Mouse (Mus musculus) forebrain, embryonic 10.5 days (tissue): ENCODE results near the gene Gm4450. TPM values are rescaled to one million over a fixed set of nuclear protein-coding genes. Genes with fewer than 3 reads are reported as not detected.
A peak's percentile ranks its signal among the peaks of the same experiment; 100 is the strongest.

Source experiments
- DNase-seq: peaks from one replicate; pipeline ENCODE4 v3.0.0-alpha.2; 2017; ENCODE audit warnings: low spot score; ENCODE audit errors: extremely low spot score
- H3K27ac ChIP-seq: fragments of 300-500 bp; sonication (generic); 2 replicates; pipeline ENCODE4 v1.5.1; 2016; ENCODE audit warnings: mild to moderate bottlenecking
- H3K27me3 ChIP-seq: fragments of 300-500 bp; sonication (generic); 2 replicates; pipeline ENCODE4 v1.6.1; 2016; ENCODE audit warnings: mild to moderate bottlenecking; ENCODE audit not compliant: poor library complexity, severe bottlenecking
- H3K36me3 ChIP-seq: fragments of 300-500 bp; sonication (generic); replicated peaks from 2 replicates; pipeline ENCODE4 v1.6.1; 2016; ENCODE audit warnings: mild to moderate bottlenecking, moderate library complexity
- H3K4me1 ChIP-seq: fragments of 300-500 bp; sonication (generic); 2 replicates; pipeline ENCODE4 v1.6.1; 2016
- H3K4me3 ChIP-seq: fragments of 300-500 bp; sonication (generic); 2 replicates; pipeline ENCODE4 v1.5.1; 2016; ENCODE audit warnings: mild to moderate bottlenecking, moderate library complexity
- H3K9me3 ChIP-seq: fragments of 300-500 bp; sonication (generic); 2 replicates; pipeline ENCODE4 v1.6.1; 2016; ENCODE audit warnings: mild to moderate bottlenecking, moderate library complexity
- WGBS: fragments of 180-500 bp; shearing (Covaris S2); methylation state at CpG from one replicate; pipeline ENCODE4 v1.1.7; 2016; 5-methylcytosine and 5-hydroxymethylcytosine counted together
- polyA plus RNA-seq: library from polyadenylated mRNA; unstranded; fragments of >200 nt; fragmentation: Nextera tagmentation; extraction: Ambion mirVana; gene quantifications from 2 replicates; pipeline ENCODE4 v1.2.1, GENCODE M21; 2016

The Gm4450 gene
- polyA plus RNA-seq, 1 experiment from 2014 or later = not detected

- no peak for DNase-seq
- Histone ChIP-seq H3K4me3 (no peak overlapping the region), H3K27me3 (peaks cover 14% of the 10 kb centered on the region), H3K4me1 (peaks cover 10% of the 10 kb centered on the region), H3K9me3 (0 out of 2 replicates have a peak, but pooled peaks cover 3% of the 10 kb centered on the region), H3K27ac (no peak overlapping the region), H3K36me3 (no peaks in the 10 kb centered on the region)
- 40% methylated on average over 1 of the region's 1 CpGs for WGBS
Observed at GRCm38 (mm10) chr3:98434088-98434816, 22.7 kb downstream of the Gm4450 start.

GRCm38 (mm10) chr3:98428928-98429525 is 27.9 kb downstream of the Gm4450 start:
- Histone ChIP-seq H3K27ac (no peak overlapping the region), H3K4me1 (peaks cover 33% of the 10 kb centered on the region), H3K36me3 (peaks cover 7% of the 10 kb centered on the region), H3K27me3 (peaks cover 54% of the 10 kb centered on the region), H3K9me3 (no peaks in the 10 kb centered on the region), H3K4me3 (peak overlapping the region; percentile 68)
- WGBS = 19% methylated on average over 8 of the region's 8 CpGs
- DNase-seq = no peak

- 4% methylated on average over 17 of the region's 17 CpGs for WGBS
- H3K36me3 ChIP-seq = peaks cover 7% of the 10 kb centered on the region
- H3K27ac ChIP-seq = peak overlapping the region; percentile 75; the same call in 1 of the 2 replicates
- peaks cover 33% of the 10 kb centered on the region for H3K4me1 ChIP-seq
- peak overlapping the region; percentile 68 for H3K4me3 ChIP-seq
- peaks cover 54% of the 10 kb centered on the region for H3K27me3 ChIP-seq
- no peak for DNase-seq
- no peaks in the 10 kb centered on the region for H3K9me3 ChIP-seq
Observed at GRCm38 (mm10) chr3:98428449-98428775, 28.5 kb downstream of the Gm4450 start.

GRCm38 (mm10) chr3:98427600-98428448 is 29.1 kb downstream of the Gm4450 start:
- peak; percentile 83 for DNase-seq
- H3K9me3 ChIP-seq = no peaks in the 10 kb centered on the region
- H3K4me1 ChIP-seq = peaks cover 33% of the 10 kb centered on the region
- H3K27me3 ChIP-seq = peaks cover 54% of the 10 kb centered on the region
- H3K27ac ChIP-seq = peak overlapping the region; percentile 75
- peaks cover 7% of the 10 kb centered on the region for H3K36me3 ChIP-seq
- H3K4me3 ChIP-seq = peak overlapping the region; percentile 68
- WGBS = under 1% methylated on average over 110 of the region's 110 CpGs

- Histone ChIP-seq H3K27ac (no peak overlapping the region), H3K36me3 (peaks cover 7% of the 10 kb centered on the region), H3K4me1 (peaks cover 33% of the 10 kb centered on the region), H3K27me3 (peaks cover 54% of the 10 kb centered on the region), H3K4me3 (peak overlapping the region; percentile 68), H3K9me3 (no peaks in the 10 kb centered on the region)
- under 1% methylated on average over 23 of the region's 23 CpGs for WGBS
- no peak for DNase-seq
Observed at GRCm38 (mm10) chr3:98427260-98427599, 29.7 kb downstream of the Gm4450 start.

- H3K27me3 ChIP-seq = peaks cover 54% of the 10 kb centered on the region
- no peak overlapping the region for H3K27ac ChIP-seq
- DNase-seq = no peak
- peaks cover 33% of the 10 kb centered on the region for H3K4me1 ChIP-seq
- peaks cover 7% of the 10 kb centered on the region for H3K36me3 ChIP-seq
- H3K9me3 ChIP-seq = no peaks in the 10 kb centered on the region
- 40% methylated on average over 5 of the region's 5 CpGs for WGBS
- peak overlapping the region; percentile 68 for H3K4me3 ChIP-seq
Observed at GRCm38 (mm10) chr3:98426749-98427148, 30.2 kb downstream of the Gm4450 start.

- no peaks in the 10 kb centered on the region for H3K9me3 ChIP-seq
- peaks cover 7% of the 10 kb centered on the region for H3K36me3 ChIP-seq
- peaks cover 17% of the 10 kb centered on the region for H3K4me1 ChIP-seq
- 95% methylated on average over 4 of the region's 4 CpGs for WGBS
- no peak for DNase-seq
- H3K4me3 ChIP-seq = no peak overlapping the region
- H3K27ac ChIP-seq = no peak overlapping the region
- H3K27me3 ChIP-seq = peaks cover 26% of the 10 kb centered on the region
Observed at GRCm38 (mm10) chr3:98422926-98423325, 34.0 kb downstream of the Gm4450 start.

- no peak overlapping the region for H3K27ac ChIP-seq
- no peaks in the 10 kb centered on the region for H3K27me3 ChIP-seq
- 61% methylated on average over 4 of the region's 4 CpGs for WGBS
- no peak for DNase-seq
- no peaks in the 10 kb centered on the region for H3K36me3 ChIP-seq
- no peak overlapping the region for H3K4me3 ChIP-seq
- 0 out of 2 replicates have a peak, but pooled peaks cover 3% of the 10 kb centered on the region for H3K4me1 ChIP-seq
- no peaks in the 10 kb centered on the region for H3K9me3 ChIP-seq
Observed at GRCm38 (mm10) chr3:98419786-98420070, 37.2 kb downstream of the Gm4450 start.

GRCm38 (mm10) chr3:98418991-98419785 is 37.7 kb downstream of the Gm4450 start:
- DNase-seq = no peak
- no peaks in the 10 kb centered on the region for H3K9me3 ChIP-seq
- no peak overlapping the region for H3K4me3 ChIP-seq
- H3K4me1 ChIP-seq = 0 out of 2 replicates have a peak, but pooled peaks cover 3% of the 10 kb centered on the region
- 77% methylated on average over 6 of the region's 6 CpGs for WGBS
- H3K27me3 ChIP-seq = no peaks in the 10 kb centered on the region
- H3K36me3 ChIP-seq = no peaks in the 10 kb centered on the region
- H3K27ac ChIP-seq = no peak overlapping the region

- no peaks in the 10 kb centered on the region for H3K36me3 ChIP-seq
- H3K4me3 ChIP-seq = no peak overlapping the region
- H3K27me3 ChIP-seq = no peaks in the 10 kb centered on the region
- DNase-seq = no peak
- H3K4me1 ChIP-seq = 0 out of 2 replicates have a peak, but pooled peaks cover 3% of the 10 kb centered on the region
- 93% methylated on average over 4 of the region's 4 CpGs for WGBS
- no peak overlapping the region for H3K27ac ChIP-seq
- no peaks in the 10 kb centered on the region for H3K9me3 ChIP-seq
Observed at GRCm38 (mm10) chr3:98417328-98417727, 39.6 kb downstream of the Gm4450 start.

- Histone ChIP-seq H3K4me3 (no peak overlapping the region), H3K36me3 (no peaks in the 10 kb centered on the region), H3K27me3 (no peaks in the 10 kb centered on the region), H3K9me3 (no peaks in the 10 kb centered on the region), H3K27ac (no peak overlapping the region), H3K4me1 (0 out of 2 replicates have a peak, but pooled peaks cover 3% of the 10 kb centered on the region)
- 84% methylated on average over 5 of the region's 5 CpGs for WGBS
- DNase-seq = no peak
Observed at GRCm38 (mm10) chr3:98416426-98417250, 40.3 kb downstream of the Gm4450 start.

GRCm38 (mm10) chr3:98414296-98414695 is 42.6 kb downstream of the Gm4450 start:
- no peak overlapping the region for H3K27ac ChIP-seq
- H3K4me3 ChIP-seq = no peak overlapping the region
- H3K4me1 ChIP-seq = no peaks in the 10 kb centered on the region
- WGBS = 89% methylated on average over 3 of the region's 3 CpGs
- H3K9me3 ChIP-seq = no peaks in the 10 kb centered on the region
- H3K36me3 ChIP-seq = no peaks in the 10 kb centered on the region
- no peaks in the 10 kb centered on the region for H3K27me3 ChIP-seq
- DNase-seq = no peak
